Comparison of ENCODE assay signal across 8 mouse cellular contexts in genomic region chr9:64393914-64394596, GRCm38 (mm10). TPM values are rescaled to one million over a fixed set of nuclear protein-coding genes. Genes with fewer than 3 reads are reported as not detected.
DNase-seq lines count a peak whose midpoint lies in the region; ATAC-seq and TF ChIP-seq lines count a peak whose summit lies in the region.

No protein-coding gene starts in this region.

- no peak for ATAC-seq in kidney, embryonic 14.5 days (ENCODE audit: low FRiP score, low TSS enrichment)
- ATAC-seq in embryonic facial prominence, embryonic 11.5 days (replicated peaks; ENCODE audit: insufficient number of reproducible peaks, low FRiP score, low TSS enrichment, low read depth): no peak
- ATAC-seq in hindbrain, postnatal 0 days: 0 out of 2 replicates have a peak, but pooled peaks have one; percentile 45

- DNase-seq in kidney, adult 11 months: peak; percentile 59
- peak; percentile 87 for DNase-seq in adrenal gland, postnatal 25 days
- DNase-seq in embryonic facial prominence, embryonic 11.5 days (ENCODE audit: low spot score): peak; percentile 83
- peak; percentile 72 for DNase-seq in hindbrain, postnatal 0 days (ENCODE audit: low spot score)
- DNase-seq in limb, embryonic 10.5 days (ENCODE audit: low spot score): peak; percentile 89
- DNase-seq in ovary, postnatal 36 days (ENCODE audit: low spot score): peak; percentile 78
- DNase-seq in thymus, postnatal 36 days: peak; percentile 43 to 55

- 49% methylated on average over 5 of the region's 5 CpGs for WGBS in kidney, embryonic 14.5 days
- 38% methylated on average over 5 of the region's 5 CpGs for WGBS in embryonic facial prominence, embryonic 11.5 days
- 52% methylated on average over 5 of the region's 5 CpGs for WGBS in hindbrain, postnatal 0 days
- 50% methylated on average over 5 of the region's 5 CpGs for WGBS in limb, embryonic 10.5 days

- TF ChIP-seq CTCF in hindbrain, postnatal 0 days (IDR thresholded peaks at IDR 0.05; ENCODE audit: low read depth): peak; percentile 85

- no peaks in the 10 kb centered on the region for H3K27me3 ChIP-seq in kidney, embryonic 14.5 days (ENCODE audit: control insufficient read depth, insufficient read depth, low read length)
- H3K27me3 ChIP-seq in embryonic facial prominence, embryonic 11.5 days (ENCODE audit: control insufficient read depth, insufficient read depth, low read length): no peaks in the 10 kb centered on the region
- H3K27me3 ChIP-seq in hindbrain, postnatal 0 days (ENCODE audit: insufficient read depth, low read length): no peaks in the 10 kb centered on the region
- peaks cover 54% of the 10 kb centered on the region for H3K27me3 ChIP-seq in limb, embryonic 10.5 days (ENCODE audit: low read depth, poor library complexity, severe bottlenecking)

- H3K4me2 ChIP-seq in kidney, embryonic 14.5 days (replicated peaks; ENCODE audit: low read depth, low read length): no peak overlapping the region
- H3K4me2 ChIP-seq in embryonic facial prominence, embryonic 11.5 days (ENCODE audit: low read depth, low read length): no peak overlapping the region
- no peak overlapping the region for H3K4me2 ChIP-seq in hindbrain, postnatal 0 days (ENCODE audit: low read depth, low read length)

- no peaks in the 10 kb centered on the region for H3K36me3 ChIP-seq in kidney, embryonic 14.5 days (ENCODE audit: control insufficient read depth, insufficient read depth, low read length)
- no peaks in the 10 kb centered on the region for H3K36me3 ChIP-seq in embryonic facial prominence, embryonic 11.5 days (replicated peaks; ENCODE audit: control insufficient read depth, insufficient read depth, low read depth, low read length)
- H3K36me3 ChIP-seq in hindbrain, postnatal 0 days (ENCODE audit: insufficient read depth, low read length): no peaks in the 10 kb centered on the region
- H3K36me3 ChIP-seq in limb, embryonic 10.5 days: no peaks in the 10 kb centered on the region

- H3K4me3 ChIP-seq in kidney, embryonic 14.5 days (ENCODE audit: low read length): no peak overlapping the region
- no peak overlapping the region for H3K4me3 ChIP-seq in embryonic facial prominence, embryonic 11.5 days (ENCODE audit: low read depth, low read length)
- no peak overlapping the region for H3K4me3 ChIP-seq in hindbrain, postnatal 0 days (ENCODE audit: low read length)
- no peak overlapping the region for H3K4me3 ChIP-seq in limb, embryonic 10.5 days

- no peak overlapping the region for H3K27ac ChIP-seq in kidney, embryonic 14.5 days (ENCODE audit: low read depth, low read length)
- H3K27ac ChIP-seq in embryonic facial prominence, embryonic 11.5 days (replicated peaks; ENCODE audit: low read depth, low read length): no peak overlapping the region
- H3K27ac ChIP-seq in hindbrain, postnatal 0 days: no peak overlapping the region
- H3K27ac ChIP-seq in limb, embryonic 10.5 days: no peak overlapping the region

- H3K9me3 ChIP-seq in kidney, embryonic 14.5 days (ENCODE audit: control insufficient read depth, low read length): no peaks in the 10 kb centered on the region
- H3K9me3 ChIP-seq in embryonic facial prominence, embryonic 11.5 days (replicated peaks; ENCODE audit: control insufficient read depth, low read length): no peaks in the 10 kb centered on the region
- H3K9me3 ChIP-seq in hindbrain, postnatal 0 days (ENCODE audit: low read length): no peaks in the 10 kb centered on the region
- no peaks in the 10 kb centered on the region for H3K9me3 ChIP-seq in limb, embryonic 10.5 days (replicated peaks)

- no peaks in the 10 kb centered on the region for H3K4me1 ChIP-seq in kidney, embryonic 14.5 days (ENCODE audit: control insufficient read depth, insufficient read depth, low read length)
- H3K4me1 ChIP-seq in embryonic facial prominence, embryonic 11.5 days (ENCODE audit: control insufficient read depth, insufficient read depth, low read length): no peaks in the 10 kb centered on the region
- H3K4me1 ChIP-seq in hindbrain, postnatal 0 days (ENCODE audit: insufficient read depth, low read length): no peaks in the 10 kb centered on the region; the same call in 1 of the 2 replicates
- H3K4me1 ChIP-seq in limb, embryonic 10.5 days: peaks cover 10% of the 10 kb centered on the region

- no peak overlapping the region for H3K9ac ChIP-seq in kidney, embryonic 14.5 days (ENCODE audit: low read depth, low read length)
- H3K9ac ChIP-seq in embryonic facial prominence, embryonic 11.5 days (replicated peaks; ENCODE audit: low read length): no peak overlapping the region
- no peak overlapping the region for H3K9ac ChIP-seq in hindbrain, postnatal 0 days (replicated peaks; ENCODE audit: low read length)

RNA-seq across cellular contexts. Expression of gene Megf11, which starts 8.6 kb away (rescaled TPM):
- polyA plus RNA-seq in kidney, embryonic 14.5 days (2014; fragmentation: Nextera tagmentation; extraction: Ambion mirVana): 3.3 and 3.7 TPM in 2 replicates
- total RNA-seq in adrenal gland, postnatal 25 days (2021): 0.29 and 0.97 TPM in 2 replicates
- polyA plus RNA-seq in embryonic facial prominence, embryonic 11.5 days (2014; fragmentation: Nextera tagmentation; extraction: Ambion mirVana): 0.65 and 0.75 TPM in 2 replicates
- 38.2 and 42.0 TPM in 2 replicates for total RNA-seq in hindbrain, postnatal 0 days (2014; rRNA removed)
- polyA plus RNA-seq in hindbrain, postnatal 0 days (2015; fragmentation: Nextera tagmentation; extraction: Ambion mirVana): 15.9 and 16.1 TPM in 2 replicates
- 1.1 and 1.7 TPM in 2 replicates for polyA plus RNA-seq in limb, embryonic 10.5 days (2016; fragmentation: Nextera tagmentation; extraction: Ambion mirVana)

RNA-seq across cellular contexts. Expression of gene Dis3l, which starts 53.0 kb away (rescaled TPM):
- polyA plus RNA-seq in kidney, embryonic 14.5 days (2014; fragmentation: Nextera tagmentation; extraction: Ambion mirVana): 11.9 and 24.6 TPM in 2 replicates
- total RNA-seq in adrenal gland, postnatal 25 days (2021): 20.5 and 22.6 TPM in 2 replicates
- 22.8 and 25.5 TPM in 2 replicates for polyA plus RNA-seq in embryonic facial prominence, embryonic 11.5 days (2014; fragmentation: Nextera tagmentation; extraction: Ambion mirVana)
- total RNA-seq in hindbrain, postnatal 0 days (2014; rRNA removed): 15.3 and 20.9 TPM in 2 replicates
- polyA plus RNA-seq in hindbrain, postnatal 0 days (2015; fragmentation: Nextera tagmentation; extraction: Ambion mirVana): 15.7 and 16.0 TPM in 2 replicates
- 18.7 and 23.6 TPM in 2 replicates for polyA plus RNA-seq in limb, embryonic 10.5 days (2016; fragmentation: Nextera tagmentation; extraction: Ambion mirVana)
